In genomic region chr19:57541693-57542314, GRCm38 (mm10) we compare ENCODE assay signal across 16 mouse cellular contexts.
"Had no signal": no experiment of that assay in that cellular context is flagged by ENCODE, and none has a peak within 500 bp of the region (broad histone marks: within the 10 kb centered on the region; RNA-seq: fewer than 3 reads in every experiment).

No protein-coding gene starts in this region.

- H3K4me1 ChIP-seq: liver, embryonic 15.5 days had no signal

- DNase-seq: kidney, adult 18-20 months; kidney, adult 9 months; kidney, postnatal 14 days; kidney, postnatal 4 days; lung, adult 2 months; lung, postnatal 14 days; right cerebral cortex, postnatal 4 days; thymus, adult 18-20 months; thymus, postnatal 36 days had no signal

- H3K27me3 ChIP-seq: liver, embryonic 15.5 days; midbrain, embryonic 15.5 days; neural tube, embryonic 12.5 days; neural tube, embryonic 15.5 days had no signal

- H3K9me3 ChIP-seq: liver, embryonic 15.5 days; midbrain, embryonic 12.5 days; midbrain, embryonic 15.5 days; neural tube, embryonic 12.5 days; neural tube, embryonic 15.5 days had no signal

- ATAC-seq: intestine, embryonic 16.5 days; midbrain, embryonic 15.5 days had no signal

- H3K4me3 ChIP-seq: liver, embryonic 15.5 days; midbrain, embryonic 12.5 days; midbrain, embryonic 15.5 days; neural tube, embryonic 12.5 days; neural tube, embryonic 15.5 days had no signal

- H3K36me3 ChIP-seq: liver, embryonic 15.5 days; midbrain, embryonic 12.5 days; midbrain, embryonic 15.5 days; neural tube, embryonic 12.5 days; neural tube, embryonic 15.5 days had no signal

- H3K27ac ChIP-seq: liver, embryonic 15.5 days; macrophage; midbrain, embryonic 12.5 days; midbrain, embryonic 15.5 days; neural tube, embryonic 12.5 days; neural tube, embryonic 15.5 days had no signal

- H3K9ac ChIP-seq: liver, embryonic 15.5 days; midbrain, embryonic 12.5 days; midbrain, embryonic 15.5 days; neural tube, embryonic 12.5 days; neural tube, embryonic 15.5 days had no signal

- H3K4me2 ChIP-seq: liver, embryonic 15.5 days; midbrain, embryonic 12.5 days; midbrain, embryonic 15.5 days; neural tube, embryonic 12.5 days; neural tube, embryonic 15.5 days had no signal
